Mouse (Mus musculus): ENCODE data around the gene Dbh. TPM values are rescaled to one million over a fixed set of nuclear protein-coding genes. Genes with fewer than 3 reads are reported as not detected.

Dbh gene
- polyA plus RNA-seq, 1 experiment from 2014 or later, result 2.6 TPM

DNA sequence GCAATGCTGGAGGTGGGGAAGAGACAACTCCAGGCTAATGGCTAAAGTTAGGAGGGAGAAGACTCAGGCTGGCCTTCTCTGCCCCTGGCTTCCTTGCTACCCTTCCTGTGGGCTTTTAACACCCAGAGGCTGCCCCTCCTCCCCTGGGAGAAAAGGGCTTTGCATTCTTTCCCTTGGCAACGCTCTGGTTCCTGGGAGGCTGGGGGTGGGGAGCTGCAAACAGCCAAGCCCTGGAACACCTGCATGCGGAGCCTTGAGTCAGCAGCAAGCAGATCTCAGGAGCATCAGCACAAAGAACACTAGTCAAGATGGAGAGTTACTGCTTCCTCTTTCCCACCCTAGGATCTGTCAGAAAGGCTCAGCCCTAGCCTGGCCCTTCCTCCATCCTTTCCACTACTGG, 15.6 kb upstream of the Dbh start:
- 14% methylated on average over 2 of the region's 2 CpGs for WGBS
- H3K36me3 ChIP-seq (ENCODE audit: control insufficient read depth, insufficient read depth, low read length), result no peaks in the 10 kb centered on the region
- DNase-seq (ENCODE audit: low spot score), result no peak
- H3K27ac ChIP-seq (ENCODE audit: low read depth, low read length), result no peak overlapping the region
- H3K4me3 ChIP-seq (ENCODE audit: low read depth, low read length), result no peak overlapping the region
- H3K9ac ChIP-seq (ENCODE audit: low read depth, low read length), result no peak overlapping the region
- H3K27me3 ChIP-seq (ENCODE audit: control insufficient read depth, insufficient read depth, low read length), result no peaks in the 10 kb centered on the region
- no peak for ATAC-seq (ENCODE audit: low FRiP score)
- H3K9me3 ChIP-seq (ENCODE audit: control insufficient read depth, low read length), result no peaks in the 10 kb centered on the region
- H3K4me2 ChIP-seq (replicated peaks; ENCODE audit: low read depth, low read length), result no peak overlapping the region
- no peaks in the 10 kb centered on the region for H3K4me1 ChIP-seq (replicated peaks; ENCODE audit: control insufficient read depth, insufficient read depth, low read length)

DNA sequence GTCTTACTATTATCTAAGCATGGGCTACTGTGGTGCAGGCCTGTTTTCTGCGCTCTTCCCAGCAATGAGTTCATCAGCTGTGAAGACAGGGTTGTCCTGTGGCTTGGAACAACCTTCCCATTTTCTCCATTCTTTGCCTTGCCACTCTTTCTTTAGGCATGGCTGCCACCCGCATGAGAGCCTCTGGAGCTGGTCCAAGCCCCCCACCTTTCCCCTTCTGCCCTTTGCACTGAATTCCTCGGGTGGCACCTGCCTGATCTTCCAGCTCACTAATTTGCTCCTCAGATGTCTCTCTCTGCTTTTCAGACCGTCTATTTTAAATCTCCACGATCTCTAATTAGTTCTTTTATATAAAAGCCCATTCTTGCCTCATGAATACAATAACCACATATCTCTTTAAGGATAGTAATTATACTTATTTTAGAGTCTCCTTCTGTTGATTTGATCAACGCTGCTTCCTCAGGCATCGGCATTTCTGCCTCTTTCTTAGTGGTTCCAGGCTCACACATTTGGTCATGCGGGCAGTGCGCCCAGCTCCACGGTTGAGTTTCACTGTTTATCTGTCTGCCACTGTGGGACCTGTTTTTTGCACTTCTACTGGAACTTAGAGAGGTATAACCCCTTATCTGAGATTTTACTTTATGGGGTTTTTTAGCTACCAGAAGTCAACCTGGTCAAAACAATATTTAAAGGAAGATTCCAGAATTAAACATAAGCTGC, 10.4 kb upstream of the Dbh start:
- H3K4me3 ChIP-seq (ENCODE audit: low read depth, low read length), result no peak overlapping the region
- no peaks in the 10 kb centered on the region for H3K27me3 ChIP-seq (ENCODE audit: control insufficient read depth, insufficient read depth, low read length)
- no peaks in the 10 kb centered on the region for H3K9me3 ChIP-seq (ENCODE audit: control insufficient read depth, low read length)
- H3K4me1 ChIP-seq (replicated peaks; ENCODE audit: control insufficient read depth, insufficient read depth, low read length), result no peaks in the 10 kb centered on the region
- no peak overlapping the region for H3K4me2 ChIP-seq (replicated peaks; ENCODE audit: low read depth, low read length)
- DNase-seq (ENCODE audit: low spot score), result no peak
- H3K27ac ChIP-seq (ENCODE audit: low read depth, low read length), result no peak overlapping the region
- no peaks in the 10 kb centered on the region for H3K36me3 ChIP-seq (ENCODE audit: control insufficient read depth, insufficient read depth, low read length)
- ATAC-seq (ENCODE audit: low FRiP score), result no peak
- 85% methylated on average over 10 of the region's 10 CpGs for WGBS
- no peak overlapping the region for H3K9ac ChIP-seq (ENCODE audit: low read depth, low read length)

DNA sequence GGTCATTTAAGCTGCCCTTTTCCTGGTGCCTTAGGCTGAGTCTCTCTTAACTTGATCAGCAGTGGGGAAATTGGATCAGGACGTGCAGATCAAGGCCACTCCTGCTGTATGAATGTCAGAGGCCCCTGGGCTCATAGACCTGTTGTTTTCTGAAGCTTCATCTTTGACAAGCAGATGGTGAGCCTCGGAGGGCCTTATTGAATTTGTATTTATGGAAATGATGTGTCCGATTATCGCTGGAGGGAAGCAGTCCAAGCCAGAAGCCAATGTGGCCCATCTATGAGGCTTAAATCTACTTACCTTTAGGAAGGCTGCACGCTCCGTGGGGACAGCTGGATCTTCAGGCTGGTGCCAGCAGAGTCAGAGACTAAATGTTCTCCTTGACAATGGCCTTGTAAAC, 8.4 kb upstream of the Dbh start:
- H3K4me1 ChIP-seq (replicated peaks; ENCODE audit: control insufficient read depth, insufficient read depth, low read length), result no peaks in the 10 kb centered on the region
- DNase-seq (ENCODE audit: low spot score), result no peak

GRCm38 (mm10) chr2:27161526-27161925, 3.5 kb upstream of the Dbh start:
- ATAC-seq (ENCODE audit: low FRiP score), result no peak
- WGBS, result 90% methylated on average over 2 of the region's 2 CpGs

More for the DNA sequence above, 8.4 kb upstream of the Dbh start:
- Histone ChIP-seq H3K9me3 (ENCODE audit: control insufficient read depth, low read length) (no peaks in the 10 kb centered on the region), H3K4me2 (replicated peaks; ENCODE audit: low read depth, low read length) (no peak overlapping the region), H3K9ac (ENCODE audit: low read depth, low read length) (no peak overlapping the region), H3K27me3 (ENCODE audit: control insufficient read depth, insufficient read depth, low read length) (no peaks in the 10 kb centered on the region), H3K4me3 (ENCODE audit: low read depth, low read length) (no peak overlapping the region), H3K27ac (ENCODE audit: low read depth, low read length) (no peak overlapping the region), H3K36me3 (ENCODE audit: control insufficient read depth, insufficient read depth, low read length) (no peaks in the 10 kb centered on the region)
- no peak for ATAC-seq (ENCODE audit: low FRiP score)
- 69% methylated on average over 6 of the region's 6 CpGs for WGBS

DNA sequence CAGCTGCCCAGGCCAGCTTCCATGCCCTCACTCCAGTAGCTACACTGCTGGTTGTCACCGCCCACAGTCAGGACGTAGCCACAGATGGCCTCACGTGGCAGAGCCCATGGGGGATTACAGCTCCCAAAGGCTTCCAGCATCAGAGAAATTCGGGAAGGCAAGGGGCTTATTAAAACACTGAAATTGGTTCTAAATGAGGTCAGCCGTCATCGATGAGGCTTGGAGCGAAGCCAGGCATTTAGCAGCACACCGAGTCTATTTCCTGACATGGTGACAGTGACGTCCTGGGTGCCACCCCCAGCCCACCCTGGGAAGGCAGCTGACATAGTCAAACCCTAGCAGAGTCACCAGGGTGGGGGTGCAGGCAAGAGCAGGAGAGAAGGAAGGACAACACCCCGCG, 2.4 kb upstream of the Dbh start:
- no peaks in the 10 kb centered on the region for H3K4me1 ChIP-seq (replicated peaks; ENCODE audit: control insufficient read depth, insufficient read depth, low read length)
- no peak overlapping the region for H3K4me2 ChIP-seq (replicated peaks; ENCODE audit: low read depth, low read length)
- no peaks in the 10 kb centered on the region for H3K27me3 ChIP-seq (ENCODE audit: control insufficient read depth, insufficient read depth, low read length)
- no peak overlapping the region for H3K27ac ChIP-seq (ENCODE audit: low read depth, low read length)
- DNase-seq (ENCODE audit: low spot score) (no peak), ATAC-seq (ENCODE audit: low FRiP score) (no peak)
- no peaks in the 10 kb centered on the region for H3K36me3 ChIP-seq (ENCODE audit: control insufficient read depth, insufficient read depth, low read length)
- H3K9ac ChIP-seq (ENCODE audit: low read depth, low read length), result no peak overlapping the region
- WGBS, result 78% methylated on average over 11 of the region's 11 CpGs
- no peaks in the 10 kb centered on the region for H3K9me3 ChIP-seq (ENCODE audit: control insufficient read depth, low read length)
- no peak overlapping the region for H3K4me3 ChIP-seq (ENCODE audit: low read depth, low read length)

More at GRCm38 (mm10) chr2:27161526-27161925, 3.5 kb upstream of the Dbh start:
- Histone ChIP-seq H3K4me2 (replicated peaks; ENCODE audit: low read depth, low read length) (no peak overlapping the region), H3K36me3 (ENCODE audit: control insufficient read depth, insufficient read depth, low read length) (no peaks in the 10 kb centered on the region), H3K4me1 (replicated peaks; ENCODE audit: control insufficient read depth, insufficient read depth, low read length) (no peaks in the 10 kb centered on the region), H3K27ac (ENCODE audit: low read depth, low read length) (no peak overlapping the region), H3K4me3 (ENCODE audit: low read depth, low read length) (no peak overlapping the region), H3K27me3 (ENCODE audit: control insufficient read depth, insufficient read depth, low read length) (no peaks in the 10 kb centered on the region), H3K9me3 (ENCODE audit: control insufficient read depth, low read length) (no peaks in the 10 kb centered on the region), H3K9ac (ENCODE audit: low read depth, low read length) (no peak overlapping the region)
- DNase-seq (ENCODE audit: low spot score), result no peak

DNA sequence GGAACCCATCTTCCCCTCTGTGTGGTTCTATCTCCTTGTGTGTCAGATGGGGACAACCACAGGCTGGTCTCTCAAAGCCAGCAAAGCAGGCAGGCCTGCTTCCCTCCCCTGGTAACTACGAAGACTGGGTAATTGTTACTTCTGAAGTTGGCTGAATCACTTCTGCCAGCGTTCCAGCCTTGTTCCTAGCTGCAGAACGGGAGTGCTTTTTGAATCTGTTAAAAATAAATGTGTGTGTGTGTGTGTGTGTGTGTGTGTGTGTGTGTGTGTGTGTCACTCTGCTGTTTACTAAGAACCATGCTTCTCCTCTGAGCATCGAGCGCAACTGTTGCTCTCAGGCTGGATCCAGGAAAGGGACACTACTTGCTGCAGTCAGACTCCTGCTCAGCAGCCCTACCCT, 1.2 kb upstream of the Dbh start:
- 71% methylated on average over 5 of the region's 5 CpGs for WGBS
- Histone ChIP-seq H3K27me3 (ENCODE audit: control insufficient read depth, insufficient read depth, low read length) (no peaks in the 10 kb centered on the region), H3K36me3 (ENCODE audit: control insufficient read depth, insufficient read depth, low read length) (no peaks in the 10 kb centered on the region), H3K4me3 (ENCODE audit: low read depth, low read length) (no peak overlapping the region), H3K9me3 (ENCODE audit: control insufficient read depth, low read length) (no peaks in the 10 kb centered on the region), H3K27ac (ENCODE audit: low read depth, low read length) (no peak overlapping the region), H3K4me2 (replicated peaks; ENCODE audit: low read depth, low read length) (no peak overlapping the region), H3K9ac (ENCODE audit: low read depth, low read length) (no peak overlapping the region), H3K4me1 (replicated peaks; ENCODE audit: control insufficient read depth, insufficient read depth, low read length) (no peaks in the 10 kb centered on the region)
- DNase-seq (ENCODE audit: low spot score) (no peak), ATAC-seq (ENCODE audit: low FRiP score) (no peak)

- Histone ChIP-seq H3K27me3 (ENCODE audit: control insufficient read depth, insufficient read depth, low read length) (no peaks in the 10 kb centered on the region), H3K27ac (ENCODE audit: low read depth, low read length) (no peak overlapping the region), H3K9ac (ENCODE audit: low read depth, low read length) (no peak overlapping the region), H3K36me3 (ENCODE audit: control insufficient read depth, insufficient read depth, low read length) (no peaks in the 10 kb centered on the region), H3K9me3 (ENCODE audit: control insufficient read depth, low read length) (no peaks in the 10 kb centered on the region), H3K4me3 (ENCODE audit: low read depth, low read length) (no peak overlapping the region), H3K4me2 (replicated peaks; ENCODE audit: low read depth, low read length) (no peak overlapping the region), H3K4me1 (replicated peaks; ENCODE audit: control insufficient read depth, insufficient read depth, low read length) (no peaks in the 10 kb centered on the region)
- no peak for DNase-seq (ENCODE audit: low spot score)
- no peak for ATAC-seq (ENCODE audit: low FRiP score)
- WGBS, result 78% methylated on average over 2 of the region's 2 CpGs
Observed at GRCm38 (mm10) chr2:27166074-27166473, 1.0 kb downstream of the Dbh start.

- no peak overlapping the region for H3K4me3 ChIP-seq (ENCODE audit: low read depth, low read length)
- H3K9ac ChIP-seq (ENCODE audit: low read depth, low read length), result no peak overlapping the region
- H3K36me3 ChIP-seq (ENCODE audit: control insufficient read depth, insufficient read depth, low read length), result no peaks in the 10 kb centered on the region
- no peak overlapping the region for H3K27ac ChIP-seq (ENCODE audit: low read depth, low read length)
- H3K27me3 ChIP-seq (ENCODE audit: control insufficient read depth, insufficient read depth, low read length), result no peaks in the 10 kb centered on the region
- no peaks in the 10 kb centered on the region for H3K4me1 ChIP-seq (replicated peaks; ENCODE audit: control insufficient read depth, insufficient read depth, low read length)
- no peak for DNase-seq (ENCODE audit: low spot score)
- ATAC-seq (ENCODE audit: low FRiP score), result no peak
- H3K4me2 ChIP-seq (replicated peaks; ENCODE audit: low read depth, low read length), result no peak overlapping the region
- no peaks in the 10 kb centered on the region for H3K9me3 ChIP-seq (ENCODE audit: control insufficient read depth, low read length)
- WGBS, result 22% methylated on average over 2 of the region's 2 CpGs
Observed at GRCm38 (mm10) chr2:27166999-27167398, 2.0 kb downstream of the Dbh start.

- no peaks in the 10 kb centered on the region for H3K36me3 ChIP-seq (ENCODE audit: control insufficient read depth, insufficient read depth, low read length)
- 83% methylated on average over 2 of the region's 2 CpGs for WGBS
- no peaks in the 10 kb centered on the region for H3K27me3 ChIP-seq (ENCODE audit: control insufficient read depth, insufficient read depth, low read length)
- H3K4me3 ChIP-seq (ENCODE audit: low read depth, low read length), result no peak overlapping the region
- H3K9me3 ChIP-seq (ENCODE audit: control insufficient read depth, low read length), result no peaks in the 10 kb centered on the region
- H3K27ac ChIP-seq (ENCODE audit: low read depth, low read length), result no peak overlapping the region
- H3K4me2 ChIP-seq (replicated peaks; ENCODE audit: low read depth, low read length), result no peak overlapping the region
- H3K4me1 ChIP-seq (replicated peaks; ENCODE audit: control insufficient read depth, insufficient read depth, low read length), result no peaks in the 10 kb centered on the region
- H3K9ac ChIP-seq (ENCODE audit: low read depth, low read length), result no peak overlapping the region
- ATAC-seq (ENCODE audit: low FRiP score) (no peak), DNase-seq (ENCODE audit: low spot score) (no peak)
Observed at GRCm38 (mm10) chr2:27174242-27174641, 9.2 kb downstream of the Dbh start.
